Mouse (Mus musculus) heart, postnatal 14 days (tissue): ENCODE results near the gene 1700020D05Rik. TPM values are rescaled to one million over a fixed set of nuclear protein-coding genes. Genes with fewer than 3 reads are reported as not detected.
"Not testable (repeated sequence)": the region's sequence is repeated elsewhere in the genome, so short reads cannot be mapped to it uniquely, and the experiment has no call there.

Experiments used
- DNase-seq, 2 experiments: peaks; one replicate each; pipeline ENCODE4 v3.0.0; 2021 to 2022
- intact Hi-C: fragments of 180-260 bp; cut with DNase I; formaldehyde crosslinking; loops from one replicate; pipeline ENCODE4 v1.15.1; 2025
- total RNA-seq, 2 experiments: library from RNA; stranded (reverse); gene quantifications; 2 replicates each; pipeline ENCODE4 v1.2.3; 2021

Gene 1700020D05Rik
- total RNA-seq, 2 experiments from 2014 or later: 0.93 to 1.2 TPM

DNA sequence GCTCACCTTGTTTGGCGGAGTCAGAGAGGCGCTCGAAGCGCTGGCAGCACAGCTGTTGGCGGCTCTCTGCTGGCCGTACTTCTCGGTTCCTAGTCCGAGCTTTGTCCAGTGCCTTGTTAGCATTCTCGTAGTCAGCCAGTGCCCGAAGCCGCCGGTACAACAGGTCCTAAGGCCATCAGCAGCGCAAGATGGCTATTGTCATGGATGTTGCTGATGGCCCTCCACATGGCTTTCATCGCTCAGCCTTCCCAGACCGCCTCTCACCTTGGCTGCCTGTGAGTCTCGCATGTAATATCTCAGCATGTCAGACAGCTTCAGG lies 7.6 kb downstream of the 1700020D05Rik start:
- intact Hi-C loops: loop anchor here (10.0 kb wide), 1 partner anchor 849 kb away; the partner anchor contains the start of gene Map4k2
- DNase-seq: no peak

- no peak for DNase-seq
- intact Hi-C loops: loop anchor here (10.0 kb wide), 1 partner anchor 849 kb away; the partner anchor contains the start of gene Map4k2
Observed at GRCm38 (mm10) chr19:5495353-5496051, 8.1 kb downstream of the 1700020D05Rik start.

GRCm38 (mm10) chr19:5494314-5494713 lies 9.3 kb downstream of the 1700020D05Rik start:
- intact Hi-C loops: loop anchor here (10.0 kb wide), 1 partner anchor 850 kb away; the partner anchor contains the start of gene Map4k2
- DNase-seq: no peak

GRCm38 (mm10) chr19:5493301-5493721 lies 10.3 kb downstream of the 1700020D05Rik start:
- DNase-seq: not testable (repeated sequence)
- intact Hi-C loops: loop anchor here (2.0 to 10.0 kb wide), 2 partner anchors 17 to 851 kb away; partner anchors contain the start of genes Map4k2 and Snx32

DNA sequence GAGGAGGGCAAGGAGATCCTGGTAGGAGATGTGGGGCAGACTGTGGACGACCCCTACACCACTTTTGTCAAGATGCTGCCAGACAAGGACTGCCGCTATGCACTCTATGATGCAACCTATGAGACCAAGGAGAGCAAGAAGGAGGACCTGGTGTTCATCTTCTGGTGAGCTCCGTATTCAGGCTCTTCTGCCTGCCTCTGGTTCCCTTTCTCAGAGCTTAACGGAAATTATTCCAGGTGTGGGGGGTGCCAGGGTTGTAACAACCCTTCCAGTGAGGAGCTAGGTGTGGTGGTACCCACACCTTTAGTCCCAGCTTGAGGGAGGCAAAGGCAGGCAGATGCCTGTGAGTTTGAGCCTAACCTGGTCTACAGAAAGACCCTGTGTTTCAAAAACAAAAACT lies 10.9 kb downstream of the 1700020D05Rik start:
- intact Hi-C loops: loop anchor here (2.0 to 10.0 kb wide), 2 partner anchors 18 to 852 kb away; partner anchors contain the start of genes Map4k2 and Snx32
- DNase-seq: no peak

GRCm38 (mm10) chr19:5490898-5491708 lies 12.5 kb downstream of the 1700020D05Rik start:
- peak; percentile 83 to 88 for DNase-seq
- intact Hi-C loops: loop anchor here (10.0 kb wide), 1 partner anchor 854 kb away; the partner anchor contains the start of gene Map4k2

DNA sequence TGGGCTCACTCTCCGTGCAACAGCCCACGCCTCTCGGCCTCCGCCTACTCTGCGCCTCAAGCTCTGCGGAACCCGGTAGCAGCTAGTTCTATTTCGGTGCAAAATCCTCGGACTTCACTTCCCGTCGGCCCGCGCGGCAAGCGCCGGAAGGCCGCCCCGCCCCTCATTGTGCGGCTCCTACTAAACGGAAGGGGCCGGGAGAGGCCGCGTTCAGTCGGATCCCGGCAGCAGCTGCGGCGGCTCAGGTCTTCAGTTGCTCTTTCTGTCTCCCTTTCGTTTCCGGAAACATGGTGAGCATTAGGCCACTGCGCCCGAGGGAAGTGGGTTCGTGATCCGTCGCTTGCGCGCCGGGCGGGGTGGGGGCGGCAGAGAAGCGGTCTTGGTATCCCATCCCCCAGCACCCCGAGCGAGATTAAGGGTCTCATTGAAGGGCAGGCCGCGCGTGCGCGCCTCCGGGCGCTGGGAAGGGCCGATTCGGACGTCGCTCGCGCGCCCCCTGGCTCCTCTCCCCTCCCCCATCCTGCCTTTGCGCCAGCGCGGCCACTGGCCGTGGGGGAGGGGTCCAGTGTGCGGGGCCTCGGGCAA lies 13.2 kb downstream of the 1700020D05Rik start, which contains the start of gene Cfl1:
Gene Cfl1, plus strand, starts transcription at position 143 of the 585 bp plus-strand sequence.
- intact Hi-C loops: loop anchor here (10.0 kb wide), 1 partner anchor 854 kb away; the partner anchor contains the start of gene Map4k2
- DNase-seq: peak; percentile 95

- intact Hi-C loops: loop anchor here (10.0 kb wide), 1 partner anchor 855 kb away; the partner anchor contains the start of gene Map4k2
- not testable (repeated sequence) for DNase-seq
Observed at GRCm38 (mm10) chr19:5489721-5490120, 13.9 kb downstream of the 1700020D05Rik start.

DNA sequence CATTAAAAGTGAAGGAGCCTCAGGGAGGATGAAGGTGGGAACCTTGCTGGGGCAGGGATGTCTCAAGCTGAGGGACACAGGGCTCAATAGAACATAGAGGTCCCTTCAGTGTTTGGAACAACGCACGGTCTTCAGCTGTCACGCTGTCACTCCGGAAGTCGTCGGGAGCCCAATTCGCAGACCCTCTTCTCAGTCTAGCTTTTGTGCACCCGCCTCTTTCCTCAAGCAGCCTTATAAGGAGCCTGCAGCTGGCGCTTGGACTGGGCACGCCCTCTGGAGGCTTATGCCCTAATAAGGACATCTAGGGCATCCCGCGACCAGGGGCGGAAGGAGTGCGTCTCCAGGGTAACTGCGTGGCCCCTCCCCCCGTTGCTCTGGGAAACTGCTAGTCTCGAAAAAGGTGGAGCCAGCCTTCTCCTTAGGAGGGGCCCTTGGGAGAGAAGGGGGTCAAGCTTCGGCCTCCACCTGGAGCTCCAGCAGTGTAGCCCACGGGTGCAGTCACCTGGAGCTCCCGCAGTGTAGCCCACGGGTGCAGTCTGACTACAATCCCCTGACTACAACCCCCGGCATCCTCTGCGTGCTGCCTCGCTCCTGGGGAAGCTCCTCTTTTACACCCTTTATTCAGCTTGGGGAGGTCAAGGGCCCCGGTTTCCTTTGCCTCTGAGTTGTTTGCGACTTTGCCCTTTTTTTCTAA lies 14.6 kb downstream of the 1700020D05Rik start:
- intact Hi-C loops: no loop called here

GRCm38 (mm10) chr19:5487768-5488550 lies 15.6 kb downstream of the 1700020D05Rik start, which contains the start of gene Mus81:
Gene Mus81 (minus strand): TSS chr19:5488402.
- peak; percentile 96 to 97 for DNase-seq
- intact Hi-C loops: loop anchor here (2.0 kb wide), 2 partner anchors 25 to 53 kb away; no protein-coding TSS in a partner anchor

More for the DNA sequence above, 14.6 kb downstream of the 1700020D05Rik start:
- peak; percentile 95 to 97 for DNase-seq

GRCm38 (mm10) chr19:5486771-5487170 lies 16.8 kb downstream of the 1700020D05Rik start:
- no peak for DNase-seq
- intact Hi-C loops: loop anchor here (2.0 kb wide), 2 partner anchors 24 to 52 kb away; no protein-coding TSS in a partner anchor

GRCm38 (mm10) chr19:5486286-5486685 lies 17.3 kb downstream of the 1700020D05Rik start:
- DNase-seq: no peak
- intact Hi-C loops: loop anchor here (2.0 kb wide), 2 partner anchors 23 to 51 kb away; no protein-coding TSS in a partner anchor

- no peak for DNase-seq
- intact Hi-C loops: loop anchor here (2.0 kb wide), 2 partner anchors 23 to 51 kb away; no protein-coding TSS in a partner anchor
Observed at GRCm38 (mm10) chr19:5485821-5486220, 17.8 kb downstream of the 1700020D05Rik start.

- no peak for DNase-seq
- intact Hi-C loops: no loop called here
Observed at GRCm38 (mm10) chr19:5485371-5485770, 18.2 kb downstream of the 1700020D05Rik start.

DNA sequence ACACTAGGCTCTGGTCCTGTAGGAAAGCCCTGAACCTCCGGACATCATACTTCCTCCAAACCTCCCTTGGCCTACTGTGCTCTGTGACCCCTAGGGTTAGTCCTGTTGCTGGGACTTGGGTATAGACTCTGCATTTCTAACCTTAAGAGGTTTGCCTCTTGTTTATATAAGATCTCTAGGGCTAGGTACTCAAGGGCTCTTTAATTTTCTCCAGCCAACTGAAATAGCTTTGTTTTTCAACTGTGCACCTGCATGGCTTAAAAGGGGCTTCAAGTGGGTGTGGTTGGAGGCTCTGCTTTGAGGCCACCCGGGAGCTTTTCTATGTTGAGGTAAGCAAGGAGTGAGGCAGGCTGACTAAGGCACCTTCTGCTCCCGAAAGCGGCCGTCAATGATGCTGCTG lies 19.1 kb downstream of the 1700020D05Rik start:
- intact Hi-C loops: no loop called here

DNA sequence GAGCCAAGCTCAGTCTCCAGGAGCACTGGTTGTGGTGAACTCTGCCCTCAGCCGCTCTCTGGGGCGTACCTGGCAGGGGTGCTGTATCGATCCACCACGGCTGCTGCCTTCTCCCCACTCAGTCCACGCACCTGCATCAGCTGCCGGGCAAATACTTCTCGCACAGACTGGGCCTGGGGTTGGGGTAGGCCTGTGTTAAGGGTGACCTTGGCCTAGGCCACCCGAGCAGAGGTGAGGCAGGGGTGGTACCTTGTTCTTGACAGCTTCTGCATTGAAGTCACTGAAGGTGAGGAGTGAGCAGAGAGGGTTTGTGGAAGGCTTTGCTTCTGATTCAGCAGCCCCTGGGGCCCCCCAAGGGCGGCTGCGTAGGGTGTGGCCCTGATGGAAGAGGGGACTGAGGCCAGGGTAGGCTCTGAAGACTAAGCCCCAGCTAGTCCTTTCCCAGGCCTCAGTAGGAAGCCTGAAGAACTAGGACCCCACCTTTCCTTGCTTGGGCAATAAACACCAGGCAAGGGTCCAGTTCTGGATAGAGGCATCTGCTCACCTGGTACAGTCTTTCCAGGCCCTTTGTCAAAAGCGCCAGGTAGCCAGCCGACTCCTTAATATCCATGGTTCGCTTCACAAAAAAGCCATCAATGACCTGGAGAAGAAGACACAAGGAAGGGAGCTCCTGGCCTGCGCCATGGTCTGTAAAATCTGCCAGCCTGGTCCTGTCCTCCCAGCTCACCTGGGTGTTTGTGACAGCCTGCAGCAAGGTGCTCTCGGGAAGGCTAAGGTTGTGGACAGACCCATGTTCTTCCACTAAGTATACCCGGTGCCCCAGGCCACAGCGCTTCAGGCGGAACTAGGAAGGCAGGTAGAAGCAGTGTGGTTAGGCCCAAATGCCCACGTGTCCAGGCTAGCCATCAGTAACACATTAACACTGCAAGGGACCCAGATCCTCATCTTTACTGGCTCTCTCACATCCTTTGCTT lies 19.9 kb downstream of the 1700020D05Rik start:
- no peak for DNase-seq
- intact Hi-C loops: no loop called here

More for the DNA sequence above, 19.1 kb downstream of the 1700020D05Rik start:
- no peak for DNase-seq

- intact Hi-C loops: no loop called here
- no peak for DNase-seq
Observed at GRCm38 (mm10) chr19:5481398-5481797, 22.2 kb downstream of the 1700020D05Rik start.
